Comparison of ENCODE assay signal across 9 mouse cellular contexts in the genomic region with DNA sequence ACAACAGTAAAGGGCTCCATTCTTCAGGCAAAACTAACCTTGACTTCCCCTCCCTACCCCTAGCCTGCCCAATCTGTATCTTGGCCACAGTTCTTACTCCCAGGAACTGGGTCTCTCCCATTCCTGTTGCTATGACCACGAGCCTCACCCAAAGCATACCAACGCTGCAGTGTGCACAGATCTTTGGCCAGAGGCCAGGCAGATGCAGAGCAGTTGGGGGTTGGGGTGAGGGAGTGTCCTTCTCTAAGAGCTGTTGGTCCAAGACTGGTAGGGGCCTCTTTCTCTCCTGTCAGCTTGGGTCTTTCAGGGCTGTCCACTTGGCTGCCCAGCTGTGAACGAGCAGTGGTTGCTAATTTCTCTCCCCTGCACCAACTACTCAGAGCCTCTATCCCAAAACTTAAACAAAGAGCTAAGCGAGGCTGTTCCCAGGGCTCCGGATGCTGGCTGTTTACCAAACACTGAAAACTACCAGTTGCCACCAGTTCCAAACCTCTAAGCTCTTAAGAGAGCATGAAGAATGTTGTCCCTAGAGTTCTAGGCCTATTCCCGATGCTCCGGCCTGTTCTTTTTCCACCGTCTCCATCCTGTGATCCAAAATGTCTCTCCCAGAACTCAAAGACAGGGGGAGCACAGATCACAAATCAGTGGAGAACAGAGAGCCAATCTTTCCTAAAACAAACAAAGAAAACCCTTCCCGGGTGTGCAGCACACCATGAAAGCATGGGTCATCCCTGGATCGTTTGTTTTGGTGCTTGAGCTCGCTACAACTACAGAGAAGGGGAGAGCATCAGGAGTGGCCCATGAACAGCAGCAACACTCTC.
A peak's percentile ranks its signal among the peaks of the same experiment; 100 is the strongest.
DNase-seq lines count a peak whose midpoint lies in the region; ATAC-seq lines count a peak whose summit lies in the region.
"Had no signal": no experiment of that assay in that cellular context is flagged by ENCODE, and none has a peak within 500 bp of the region (broad histone marks: within the 10 kb centered on the region; RNA-seq: fewer than 3 reads in every experiment).

No protein-coding gene starts in this region.

- H3K9me3 ChIP-seq in forebrain, embryonic 14.5 days (replicated peaks; ENCODE audit: control insufficient read depth, low read length) = no peaks in the 10 kb centered on the region
- H3K9me3 ChIP-seq in hindbrain, embryonic 14.5 days (ENCODE audit: control insufficient read depth, low read length) = no peaks in the 10 kb centered on the region
- H3K9me3 ChIP-seq in midbrain, embryonic 10.5 days (replicated peaks) = no peaks in the 10 kb centered on the region
- H3K9me3 ChIP-seq: limb, embryonic 12.5 days had no signal

- H3K9ac ChIP-seq in forebrain, embryonic 14.5 days (ENCODE audit: low read length) = no peak overlapping the region
- no peak overlapping the region for H3K9ac ChIP-seq in hindbrain, embryonic 14.5 days
- H3K9ac ChIP-seq: limb, embryonic 12.5 days had no signal

- WGBS in forebrain, embryonic 14.5 days = 42% methylated on average over 11 of the region's 11 CpGs
- WGBS in hindbrain, embryonic 14.5 days = 41% methylated on average over 11 of the region's 11 CpGs
- WGBS in midbrain, embryonic 10.5 days = 55% methylated on average over 11 of the region's 11 CpGs

- no peak overlapping the region for H3K27ac ChIP-seq in forebrain, embryonic 14.5 days (ENCODE audit: low read depth, low read length)
- peak overlapping the region; percentile 34 for H3K27ac ChIP-seq in hindbrain, embryonic 14.5 days
- H3K27ac ChIP-seq in midbrain, embryonic 10.5 days (replicated peaks) = peak overlapping the region; percentile 2
- H3K27ac ChIP-seq: limb, embryonic 12.5 days had no signal

- no peaks in the 10 kb centered on the region for H3K36me3 ChIP-seq in forebrain, embryonic 14.5 days (ENCODE audit: control insufficient read depth, insufficient read depth, low read length)
- no peaks in the 10 kb centered on the region for H3K36me3 ChIP-seq in hindbrain, embryonic 14.5 days (replicated peaks; ENCODE audit: control insufficient read depth, insufficient read depth)
- H3K36me3 ChIP-seq in midbrain, embryonic 10.5 days = no peaks in the 10 kb centered on the region
- H3K36me3 ChIP-seq: limb, embryonic 12.5 days had no signal

- no peak overlapping the region for H3K4me2 ChIP-seq in forebrain, embryonic 14.5 days (ENCODE audit: low read length)
- H3K4me2 ChIP-seq in hindbrain, embryonic 14.5 days (replicated peaks) = no peak overlapping the region
- H3K4me2 ChIP-seq: limb, embryonic 12.5 days had no signal

- H3K4me3 ChIP-seq in forebrain, embryonic 14.5 days (ENCODE audit: low read depth, low read length) = no peak overlapping the region
- no peak overlapping the region for H3K4me3 ChIP-seq in hindbrain, embryonic 14.5 days (replicated peaks; ENCODE audit: low read length)
- no peak overlapping the region for H3K4me3 ChIP-seq in midbrain, embryonic 10.5 days
- H3K4me3 ChIP-seq: limb, embryonic 12.5 days had no signal

- peaks cover 10% of the 10 kb centered on the region for H3K4me1 ChIP-seq in forebrain, embryonic 14.5 days (ENCODE audit: control insufficient read depth, insufficient read depth, low read length)
- peaks cover 19% of the 10 kb centered on the region; the same call in 1 of the 2 replicates for H3K4me1 ChIP-seq in hindbrain, embryonic 14.5 days (replicated peaks; ENCODE audit: control insufficient read depth, insufficient read depth, low read length)
- H3K4me1 ChIP-seq in midbrain, embryonic 10.5 days = peaks cover 33% of the 10 kb centered on the region

- no peaks in the 10 kb centered on the region for H3K27me3 ChIP-seq in forebrain, embryonic 14.5 days (replicated peaks; ENCODE audit: control insufficient read depth, insufficient read depth, low read length)
- H3K27me3 ChIP-seq in hindbrain, embryonic 14.5 days (ENCODE audit: control insufficient read depth, insufficient read depth, low read length) = no peaks in the 10 kb centered on the region
- H3K27me3 ChIP-seq in midbrain, embryonic 10.5 days (ENCODE audit: low read depth, poor library complexity, severe bottlenecking) = peaks cover 23% of the 10 kb centered on the region

- ATAC-seq in forebrain, embryonic 14.5 days = peak; percentile 72
- peak; percentile 72 for ATAC-seq in hindbrain, embryonic 14.5 days (ENCODE audit: low FRiP score)

- DNase-seq in ovary, adult 18-20 months (ENCODE audit: low spot score) = peak; percentile 90
- no peak for DNase-seq in ovary, postnatal 10 days (ENCODE audit: low spot score)
- DNase-seq in forebrain, embryonic 14.5 days (ENCODE audit: low spot score) = peak; percentile 69
- DNase-seq in hindbrain, embryonic 14.5 days (ENCODE audit: low spot score) = peak; percentile 74
- DNase-seq in left cerebral cortex, adult 9 months (ENCODE audit: low spot score in 2 of 2) = peak; percentile 42 to 47
- no peak for DNase-seq in midbrain, embryonic 10.5 days (ENCODE audit: low spot score)
- DNase-seq in testis, postnatal 10 days (ENCODE audit: low spot score) = peak; percentile 73
- no peak for DNase-seq in thymus, postnatal 25 days

Comparison
In these comparisons a context has a peak if more than half of its experiments do, and no peak if none do; other contexts are left out.
1. DNase-seq: peak in ovary, adult 18-20 months (single experiment), forebrain, embryonic 14.5 days (single experiment), hindbrain, embryonic 14.5 days (single experiment), left cerebral cortex, adult 9 months (2 of 2) and testis, postnatal 10 days (single experiment); none in ovary, postnatal 10 days (single experiment), midbrain, embryonic 10.5 days (single experiment) and thymus, postnatal 25 days (single experiment).